Mouse (Mus musculus) megakaryocyte, embryonic 14.5 days (primary cell): ENCODE measurements at regions not wholly inside any gene's neighbourhood (a gene's known extent, or its start where the extent isn't known, plus 50 kb on each side); places are given as distances from the start of the nearest gene placed in this dataset.

Experiments used
- FLI1 ChIP-seq: IDR thresholded peaks from 2 replicates; pipeline ENCODE4 v1.6.1; 2012; ENCODE audit warnings: low read length, inconsistent platforms, mixed read lengths
- GATA1 ChIP-seq: IDR thresholded peaks from 3 replicates; pipeline ENCODE4 v1.6.1; 2012; ENCODE audit warnings: mixed read lengths, low read length, inconsistent platforms, borderline replicate concordance

- TF ChIP-seq GATA1 (no peak), FLI1 (no peak)
Observed at GRCm38 (mm10) chr15:62264183-62264582, 1341.4 kb upstream of the A1bg start.
